Mouse (Mus musculus): ENCODE measurements at regions not wholly inside any gene's neighbourhood (a gene's known extent, or its start where the extent isn't known, plus 50 kb on each side); places are given as distances from the start of the nearest gene placed in this dataset.

DNA sequence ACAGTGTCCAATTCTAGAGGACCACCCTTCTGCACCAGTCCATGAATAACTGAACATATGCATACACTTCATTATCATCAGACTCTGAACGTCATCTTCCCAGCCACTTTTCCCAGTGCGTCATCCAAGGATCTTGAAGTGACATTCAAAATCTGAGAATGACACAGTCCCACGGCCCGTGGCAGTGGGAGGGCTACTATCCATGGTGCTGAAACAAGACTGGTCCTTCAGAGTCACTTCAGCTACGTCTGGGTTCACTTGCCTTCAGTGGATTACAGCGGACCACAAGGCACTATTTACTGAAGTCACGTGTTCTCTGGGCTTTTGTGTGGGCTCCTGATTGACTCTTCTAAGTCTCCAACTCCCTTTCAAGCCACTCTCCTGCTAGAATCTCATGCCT, 128.7 kb downstream of the Aipl1 start:
- peak; percentile 6 for DNase-seq (ENCODE audit: low read depth, low spot score)
- Histone ChIP-seq H3K36me3 (ENCODE audit: control insufficient read depth in 1 of 2, insufficient read depth in 2 of 2, low read length in 2 of 2) (no peaks in the 10 kb centered on the region), H3K4me3 (ENCODE audit: control insufficient read depth in 1 of 2, insufficient read depth in 1 of 2, low read depth in 2 of 2, low read length in 2 of 2) (no peak overlapping the region)

DNA sequence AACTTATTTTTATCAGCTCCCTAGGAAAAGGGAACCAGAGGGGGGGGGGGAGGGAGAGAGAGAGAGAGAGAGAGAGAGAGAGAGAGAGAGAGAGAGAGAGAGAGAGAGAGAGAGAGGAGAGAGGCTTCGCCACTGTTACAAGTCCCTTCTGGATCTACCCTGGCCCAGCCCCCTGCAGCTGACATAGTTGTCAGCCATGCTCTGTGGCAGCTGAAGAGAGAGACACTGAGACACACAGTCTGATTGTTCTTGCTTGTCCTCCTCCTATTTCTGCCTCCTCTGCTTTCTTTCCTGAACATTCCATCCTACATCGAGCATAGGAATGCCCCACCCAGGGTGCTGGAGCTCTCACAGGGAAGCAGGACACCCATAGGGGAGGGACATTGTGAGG, 134.3 kb downstream of the Aipl1 start:
- Histone ChIP-seq H3K27ac (ENCODE audit: control insufficient read depth, low read depth, low read length) (no peak overlapping the region), H3K79me2 (ENCODE audit: control insufficient read depth, insufficient read depth, low read length, poor library complexity) (no peaks in the 10 kb centered on the region), H3K36me3 (ENCODE audit: control insufficient read depth in 1 of 2, insufficient read depth in 2 of 2, low read length in 2 of 2) (no peaks in the 10 kb centered on the region), H3K9me3 (replicated peaks; ENCODE audit: insufficient read depth, low read length) (no peaks in the 10 kb centered on the region), H3K27me3 (ENCODE audit: control insufficient read depth in 1 of 2, insufficient read depth in 2 of 2, low read length in 2 of 2) (no peaks in the 10 kb centered on the region), H3K4me3 (ENCODE audit: control insufficient read depth in 1 of 2, insufficient read depth in 1 of 2, low read depth in 2 of 2, low read length in 2 of 2) (no peak overlapping the region), H3K4me1 (ENCODE audit: control insufficient read depth in 1 of 2, insufficient read depth in 2 of 2, low read length in 2 of 2) (no peaks in the 10 kb centered on the region), H3K9ac (ENCODE audit: control insufficient read depth, low read depth, low read length, poor library complexity, severe bottlenecking) (no peak overlapping the region)
- no peak for DNase-seq (ENCODE audit: low read depth, low spot score)
- TF ChIP-seq E2F4 (IDR thresholded peaks at IDR 0.05; ENCODE audit: borderline replicate concordance, low read depth, low read length) (no peak), ZMIZ1 (IDR thresholded peaks at IDR 0.05; ENCODE audit: low read depth, low read length) (no peak), ZKSCAN1 (IDR thresholded peaks at IDR 0.05; ENCODE audit: low read depth, low read length) (no peak), ETS1 (IDR thresholded peaks at IDR 0.05; ENCODE audit: low read depth, low read length) (no peak), POLR2A (IDR thresholded peaks at IDR 0.05; ENCODE audit: control insufficient read depth in 1 of 2, insufficient read depth in 1 of 2, low read depth in 1 of 2, low read length in 2 of 2, poor library complexity in 1 of 2) (no peak), USF1 (IDR thresholded peaks at IDR 0.05; ENCODE audit: low read depth, low read length) (no peak), MYB (IDR thresholded peaks at IDR 0.05; ENCODE audit: low read depth, low read length) (no peak), MAFK (IDR thresholded peaks at IDR 0.05; ENCODE audit: borderline replicate concordance, low read depth, low read length) (no peak), ZC3H11A (IDR thresholded peaks at IDR 0.05; ENCODE audit: low read depth, low read length) (no peak)

More for the DNA sequence above, 128.7 kb downstream of the Aipl1 start:
- TF ChIP-seq CTCF (IDR thresholded peaks at IDR 0.05 in 2 of 3, conservative IDR thresholded peaks at IDR 0.05 in 1 of 3; ENCODE audit: control insufficient read depth in 1 of 3, insufficient read depth in 1 of 3, low read depth in 2 of 3, low read length in 3 of 3, poor library complexity in 1 of 3, severe bottlenecking in 1 of 3) (no peak), TCF12 (IDR thresholded peaks at IDR 0.05; ENCODE audit: low read depth, low read length) (no peak), GATA1 (IDR thresholded peaks at IDR 0.05; ENCODE audit: low read depth, low read length) (no peak), ZMIZ1 (IDR thresholded peaks at IDR 0.05; ENCODE audit: low read depth, low read length) (no peak), BHLHE40 (IDR thresholded peaks at IDR 0.05; ENCODE audit: borderline replicate concordance, low read depth, low read length) (no peak), EP300 (IDR thresholded peaks at IDR 0.05; ENCODE audit: low read depth in 1 of 2, low read length in 2 of 2) (no peak), ZNF384 (IDR thresholded peaks at IDR 0.05; ENCODE audit: low read depth, low read length) (no peak), MXI1 (IDR thresholded peaks at IDR 0.05; ENCODE audit: low read depth, low read length) (no peak), MAZ (IDR thresholded peaks at IDR 0.05; ENCODE audit: low read depth, low read length) (no peak), POLR2A (IDR thresholded peaks at IDR 0.05; ENCODE audit: control insufficient read depth in 1 of 2, insufficient read depth in 1 of 2, low read depth in 1 of 2, low read length in 2 of 2, poor library complexity in 1 of 2) (no peak), CHD1 (IDR thresholded peaks at IDR 0.05; ENCODE audit: low read depth, low read length) (no peak), ETS1 (IDR thresholded peaks at IDR 0.05; ENCODE audit: low read depth, low read length) (no peak)
- H3K9ac ChIP-seq (ENCODE audit: control insufficient read depth, low read depth, low read length, poor library complexity, severe bottlenecking), result no peak overlapping the region
- H3K9me3 ChIP-seq (replicated peaks; ENCODE audit: insufficient read depth, low read length), result no peaks in the 10 kb centered on the region
- H3K4me1 ChIP-seq (ENCODE audit: control insufficient read depth in 1 of 2, insufficient read depth in 2 of 2, low read length in 2 of 2), result no peaks in the 10 kb centered on the region
- no peaks in the 10 kb centered on the region for H3K27me3 ChIP-seq (ENCODE audit: control insufficient read depth in 1 of 2, insufficient read depth in 2 of 2, low read length in 2 of 2)
- H3K27ac ChIP-seq (ENCODE audit: control insufficient read depth, low read depth, low read length), result no peak overlapping the region
- no peaks in the 10 kb centered on the region for H3K79me2 ChIP-seq (ENCODE audit: control insufficient read depth, insufficient read depth, low read length, poor library complexity)
